Mouse (Mus musculus) heart, postnatal 0 days (tissue): ENCODE measurements around the gene Itpr2.

Experiments used
- CTCF ChIP-seq: IDR thresholded peaks from 2 replicates; pipeline ENCODE4 v1.5.1; 2016; ENCODE audit warnings: antibody characterized with exemption, control low read depth, low read depth
- EP300 ChIP-seq: IDR thresholded peaks from 2 replicates; pipeline ENCODE4 v1.6.1; 2016; ENCODE audit warnings: antibody characterized with exemption, low read depth

DNA sequence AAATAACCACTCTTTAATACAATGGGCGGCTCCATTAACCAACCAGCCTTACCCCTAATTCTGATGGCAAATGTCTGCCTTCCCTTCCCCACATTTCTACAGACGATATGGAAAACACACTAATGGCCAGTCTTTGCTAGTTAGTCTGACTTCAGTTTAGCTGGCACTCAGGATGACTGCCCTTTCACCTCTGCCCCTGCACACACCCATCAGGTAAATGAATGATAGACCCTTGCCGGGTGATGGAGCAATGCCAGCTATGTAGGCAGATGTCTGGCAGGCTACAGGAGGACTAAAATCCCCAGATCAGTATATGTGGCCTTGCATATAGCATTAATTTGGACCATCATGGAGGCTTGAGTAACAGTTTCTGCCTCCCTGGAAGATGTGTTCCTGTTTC, 168.5 kb downstream of the Itpr2 start:
- TF ChIP-seq CTCF: no peak
- no peak for TF ChIP-seq EP300
